Mouse (Mus musculus) kidney, adult 2 months (tissue): ENCODE data around the gene Frrs1l.

Experiments
- CTCF ChIP-seq: fragments of 200-500 bp; conservative IDR thresholded peaks from 2 replicates; pipeline ENCODE4 v1.5.1; 2011; ENCODE audit warnings: low read depth, mild to moderate bottlenecking, control low read depth, low read length, moderate library complexity, mixed read lengths; ENCODE audit not compliant: insufficient read depth, insufficient read length
- POLR2A ChIP-seq: fragments of 200-500 bp; IDR thresholded peaks from one replicate; pipeline ENCODE4 v1.6.1; 2011; ENCODE audit warnings: low read depth, low read length, control low read depth

GRCm38 (mm10) chr4:56990215-56990584 lies at the start of gene Frrs1l:
- TF ChIP-seq POLR2A (no peak), CTCF (no peak)
